Mouse (Mus musculus) embryonic facial prominence, embryonic 10.5 days (tissue): ENCODE measurements around the gene Zcchc9. TPM values are rescaled to one million over a fixed set of nuclear protein-coding genes. Genes with fewer than 3 reads are reported as not detected.

Experiments used
- DNase-seq: peaks from one replicate; pipeline ENCODE4 v3.0.0-alpha.2; 2017; ENCODE audit warnings: low spot score
- H3K27ac ChIP-seq: fragments of 300-500 bp; sonication (generic); replicated peaks from 2 replicates; pipeline ENCODE4 v1.5.1; 2016; ENCODE audit warnings: mild to moderate bottlenecking
- H3K27me3 ChIP-seq: fragments of 300-500 bp; sonication (generic); replicated peaks from 2 replicates; pipeline ENCODE4 v1.6.1; 2016; ENCODE audit warnings: low read depth, mild to moderate bottlenecking; ENCODE audit not compliant: poor library complexity, severe bottlenecking
- H3K36me3 ChIP-seq: fragments of 300-500 bp; sonication (generic); replicated peaks from 2 replicates; pipeline ENCODE4 v1.6.1; 2016; ENCODE audit warnings: mild to moderate bottlenecking, moderate library complexity
- H3K4me1 ChIP-seq: fragments of 300-500 bp; sonication (generic); 2 replicates; pipeline ENCODE4 v1.6.1; 2016
- H3K4me3 ChIP-seq: fragments of 300-500 bp; sonication (generic); 2 replicates; pipeline ENCODE4 v1.5.1; 2016; ENCODE audit warnings: mild to moderate bottlenecking, moderate library complexity
- H3K9me3 ChIP-seq: fragments of 300-500 bp; sonication (generic); 2 replicates; pipeline ENCODE4 v1.6.1; 2016; ENCODE audit warnings: mild to moderate bottlenecking
- WGBS: fragments of 180-500 bp; shearing (Covaris S2); methylation state at CpG from one replicate; pipeline ENCODE4 v1.1.7; 2016; 5-methylcytosine and 5-hydroxymethylcytosine counted together
- microRNA-seq: library from miRNA; unstranded; fragments of <30 nt; microRNA quantifications from one replicate; pipeline ENCODE4, GENCODE M21; 2017
- polyA plus RNA-seq: library from polyadenylated mRNA; unstranded; fragments of >200 nt; fragmentation: Nextera tagmentation; extraction: Ambion mirVana; gene quantifications from 2 replicates; pipeline ENCODE4 v1.2.1, GENCODE M21; 2016

Gene Zcchc9
- polyA plus RNA-seq, 1 experiment from 2014 or later: 32.5 TPM

DNA sequence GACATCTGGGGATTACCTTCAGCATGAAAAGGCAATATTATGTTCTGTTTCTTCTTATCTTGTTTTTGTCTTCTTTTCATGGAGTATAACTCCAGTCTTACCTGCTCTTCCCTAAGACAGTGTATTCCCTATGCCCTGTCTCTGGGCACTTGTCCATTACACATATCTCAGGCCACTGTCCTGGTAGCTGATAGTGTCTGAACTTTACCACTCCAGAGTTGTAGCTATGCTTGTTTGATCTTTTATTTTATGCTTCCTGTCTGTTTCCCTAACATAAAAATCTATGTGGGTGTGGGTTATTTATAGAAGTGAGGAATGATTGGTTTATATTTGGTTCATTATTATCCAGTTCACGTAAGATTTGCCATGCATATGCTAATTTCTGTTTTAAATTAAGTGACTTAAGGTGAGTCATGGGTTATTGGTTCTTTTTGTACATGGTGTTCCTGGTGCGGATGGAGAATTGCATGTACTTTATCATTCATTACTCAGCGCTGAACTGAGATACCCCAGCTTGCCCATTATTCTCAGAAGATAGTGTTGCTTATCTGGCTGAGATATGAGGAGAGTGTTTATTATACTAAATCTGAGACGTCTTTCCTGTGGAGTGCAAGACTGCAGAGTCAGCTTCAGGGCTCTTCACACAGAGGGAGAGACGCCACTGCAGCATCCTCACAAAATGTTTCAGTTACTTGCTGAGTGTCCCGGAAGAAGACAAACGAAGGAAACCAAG, 49.0 kb downstream of the Zcchc9 start:
- H3K27ac ChIP-seq: no peak overlapping the region
- no peak for DNase-seq
- H3K27me3 ChIP-seq: no peaks in the 10 kb centered on the region
- 88% methylated on average over 7 of the region's 7 CpGs for WGBS
- H3K4me3 ChIP-seq: no peak overlapping the region
- no peaks in the 10 kb centered on the region for H3K4me1 ChIP-seq
- H3K9me3 ChIP-seq: no peaks in the 10 kb centered on the region
- H3K36me3 ChIP-seq: no peaks in the 10 kb centered on the region

- Histone ChIP-seq H3K36me3 (no peaks in the 10 kb centered on the region), H3K9me3 (no peaks in the 10 kb centered on the region), H3K4me3 (no peak overlapping the region), H3K27ac (no peak overlapping the region), H3K4me1 (no peaks in the 10 kb centered on the region), H3K27me3 (no peaks in the 10 kb centered on the region)
- WGBS: 95% methylated on average over 4 of the region's 4 CpGs
- DNase-seq: no peak
Observed at GRCm38 (mm10) chr13:91756230-91756629, 51.3 kb downstream of the Zcchc9 start.

DNA sequence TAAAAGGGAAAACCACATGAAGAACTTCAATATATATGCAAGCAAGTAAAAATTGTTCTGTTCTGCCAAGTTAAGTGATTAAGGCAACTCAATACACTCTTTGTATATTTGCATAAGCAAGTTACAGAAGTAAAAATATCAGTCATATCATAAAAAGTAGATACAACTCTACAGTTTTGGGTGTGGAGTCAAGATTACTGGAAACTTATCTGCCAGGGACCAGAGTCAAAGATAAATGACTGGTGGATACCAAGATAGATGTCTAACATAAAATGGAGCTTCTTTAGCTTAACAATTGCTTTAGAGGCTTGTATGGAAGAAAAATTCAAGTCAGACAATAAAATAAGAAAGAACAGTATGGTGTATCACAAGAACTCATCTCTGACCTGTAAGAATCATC, 52.7 kb downstream of the Zcchc9 start:
- H3K9me3 ChIP-seq: no peaks in the 10 kb centered on the region

GRCm38 (mm10) chr13:91753724-91754123, 53.8 kb downstream of the Zcchc9 start:
- no peak overlapping the region for H3K4me3 ChIP-seq
- H3K9me3 ChIP-seq: no peaks in the 10 kb centered on the region
- H3K36me3 ChIP-seq: no peaks in the 10 kb centered on the region
- no peak overlapping the region for H3K27ac ChIP-seq
- no peaks in the 10 kb centered on the region for H3K27me3 ChIP-seq
- DNase-seq: no peak
- WGBS: 68% methylated on average over 4 of the region's 4 CpGs
- no peaks in the 10 kb centered on the region for H3K4me1 ChIP-seq

More for the DNA sequence above, 52.7 kb downstream of the Zcchc9 start:
- Histone ChIP-seq H3K27me3 (no peaks in the 10 kb centered on the region), H3K36me3 (no peaks in the 10 kb centered on the region), H3K4me3 (no peak overlapping the region), H3K4me1 (no peaks in the 10 kb centered on the region), H3K27ac (no peak overlapping the region)
- DNase-seq: no peak

- no peaks in the 10 kb centered on the region for H3K27me3 ChIP-seq
- no peak overlapping the region for H3K27ac ChIP-seq
- 67% methylated on average over 4 of the region's 4 CpGs for WGBS
- no peaks in the 10 kb centered on the region for H3K4me1 ChIP-seq
- H3K36me3 ChIP-seq: no peaks in the 10 kb centered on the region
- DNase-seq: no peak
- no peaks in the 10 kb centered on the region for H3K9me3 ChIP-seq
- H3K4me3 ChIP-seq: no peak overlapping the region
Observed at GRCm38 (mm10) chr13:91749981-91750380, 57.5 kb downstream of the Zcchc9 start.

DNA sequence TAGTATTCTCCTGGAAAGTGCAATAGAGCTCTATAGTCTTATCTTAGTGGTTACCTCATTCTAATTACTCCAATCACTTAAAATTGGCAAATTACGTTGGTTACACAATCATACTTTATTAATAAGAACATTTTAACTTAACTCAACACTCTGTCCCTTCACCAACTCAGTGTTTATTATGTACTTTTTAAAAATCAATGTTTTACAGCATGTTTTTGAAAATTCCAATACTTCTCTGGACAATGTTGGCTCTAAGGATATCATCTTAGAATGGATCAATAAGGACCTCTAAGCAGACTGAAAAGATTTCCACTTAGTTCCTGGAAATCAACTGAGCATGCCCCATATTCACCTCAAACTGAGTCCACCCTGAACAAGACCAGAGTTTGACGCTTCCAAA, 59.1 kb downstream of the Zcchc9 start:
- no peak for DNase-seq
- 88% methylated on average over 2 of the region's 2 CpGs for WGBS
- no peaks in the 10 kb centered on the region for H3K27me3 ChIP-seq
- no peaks in the 10 kb centered on the region for H3K9me3 ChIP-seq
- no peaks in the 10 kb centered on the region for H3K36me3 ChIP-seq
- no peak overlapping the region for H3K27ac ChIP-seq
- no peaks in the 10 kb centered on the region for H3K4me1 ChIP-seq
- no peak overlapping the region for H3K4me3 ChIP-seq

Small RNA genes within 50 kb of the gene (microRNA-seq; reads per million reads assigned to microRNA genes)
- not detected for gene Gm27656

Other genes starting within 250 kb of the Zcchc9 start
- gene Acot12, start 66.2 kb downstream of the Zcchc9 start, polyA plus RNA-seq: not detected in 2 replicates
- not detected in 2 replicates for gene Ckmt2, start 69.2 kb upstream of the Zcchc9 start, polyA plus RNA-seq